Mouse (Mus musculus): Measurements from ENCODE around the gene Slc43a1.

DNA sequence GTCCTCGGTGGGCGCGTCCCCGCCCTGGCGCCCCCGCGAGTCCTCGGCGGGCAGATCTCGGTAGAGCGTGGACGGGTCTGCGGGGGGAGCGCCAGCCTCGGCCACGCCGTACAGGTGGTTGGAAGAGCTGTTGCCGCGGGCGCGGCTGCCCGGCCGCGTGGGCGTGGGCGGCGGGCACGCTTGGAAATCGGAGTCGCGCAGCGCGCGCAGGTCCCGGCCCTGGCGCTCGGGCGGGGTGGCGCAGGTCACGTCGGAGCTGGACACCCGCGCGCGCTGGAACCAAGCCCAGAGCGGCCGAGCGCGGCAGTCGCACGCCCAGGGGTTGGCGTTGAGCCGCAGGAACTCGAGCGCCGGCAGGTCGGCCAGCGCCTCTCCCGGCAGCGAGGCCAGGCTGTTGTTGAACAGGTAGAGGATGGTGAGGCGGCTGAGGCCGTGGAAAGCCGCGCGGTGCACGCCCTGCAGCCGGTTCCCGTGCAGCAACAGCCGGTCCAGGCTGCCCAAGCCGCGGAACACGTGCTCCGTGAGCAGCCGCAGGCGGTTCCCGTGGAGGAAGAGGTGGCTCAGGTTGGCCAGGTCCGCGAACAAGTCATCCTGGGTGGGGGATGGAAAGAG is 33.6 kb downstream of the Slc43a1 start:
- TF ChIP-seq EP300 (IDR thresholded peaks at IDR 0.05; ENCODE audit: low read depth) (no peak), CTCF (IDR thresholded peaks at IDR 0.05; ENCODE audit: low read depth) (no peak)

All from heart, postnatal 0 days (tissue).